Mouse (Mus musculus): ENCODE data around the gene Cdk17.
A peak's percentile ranks its signal among the peaks of the same experiment; 100 is the strongest.

Gene Cdk17

DNA sequence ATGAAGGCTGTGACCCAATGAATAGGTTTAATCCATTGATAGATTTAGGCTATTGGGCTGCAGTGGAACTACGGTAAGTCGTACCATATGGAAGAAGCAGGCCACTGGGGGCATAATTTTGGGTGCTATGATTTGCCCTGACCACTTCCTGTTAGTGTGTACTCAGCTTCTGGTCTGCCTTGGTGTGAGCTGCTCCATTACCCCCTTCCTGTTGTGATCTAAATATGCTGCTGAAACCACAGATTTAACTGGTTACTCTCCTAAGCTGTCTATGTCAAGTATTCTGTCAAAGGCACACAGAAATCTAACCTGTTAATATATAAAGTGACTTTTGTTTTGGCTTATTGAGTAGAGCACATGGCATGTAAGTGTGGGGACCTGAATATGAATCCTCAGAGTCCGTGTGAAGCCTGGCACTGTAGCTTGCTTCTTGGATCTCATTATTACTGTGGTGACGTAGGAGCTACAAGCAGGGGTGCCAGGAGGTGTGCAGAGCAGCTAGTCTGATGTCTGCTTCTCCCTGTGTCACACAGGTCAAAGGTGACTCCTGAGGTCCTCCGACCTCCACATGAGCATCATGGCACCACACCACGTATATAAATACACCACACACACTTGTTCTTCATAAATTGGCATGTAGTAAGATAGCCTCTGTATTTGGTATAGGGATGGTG lies 10.6 kb downstream of the Cdk17 start:
- no peak for DNase-seq

DNA sequence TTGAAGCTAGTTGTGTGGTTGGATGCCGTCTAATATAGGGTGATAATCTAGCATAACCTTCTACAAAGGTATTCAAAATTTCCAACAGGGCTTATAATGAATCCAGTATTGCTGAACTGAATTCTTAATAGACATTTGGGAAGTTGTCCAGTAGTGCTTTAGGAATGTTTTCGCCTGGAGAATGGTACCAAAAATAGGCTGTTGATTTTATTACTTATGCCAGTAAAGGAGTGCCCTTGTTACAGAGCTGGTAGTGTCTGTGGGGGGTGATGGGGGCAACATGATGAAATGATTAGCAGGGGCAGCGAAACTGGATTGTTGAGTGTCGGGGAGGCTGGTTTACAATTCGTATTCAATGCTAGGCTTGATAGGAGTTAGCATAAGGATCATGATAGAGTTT lies 16.8 kb downstream of the Cdk17 start:
- no peak for DNase-seq

DNA sequence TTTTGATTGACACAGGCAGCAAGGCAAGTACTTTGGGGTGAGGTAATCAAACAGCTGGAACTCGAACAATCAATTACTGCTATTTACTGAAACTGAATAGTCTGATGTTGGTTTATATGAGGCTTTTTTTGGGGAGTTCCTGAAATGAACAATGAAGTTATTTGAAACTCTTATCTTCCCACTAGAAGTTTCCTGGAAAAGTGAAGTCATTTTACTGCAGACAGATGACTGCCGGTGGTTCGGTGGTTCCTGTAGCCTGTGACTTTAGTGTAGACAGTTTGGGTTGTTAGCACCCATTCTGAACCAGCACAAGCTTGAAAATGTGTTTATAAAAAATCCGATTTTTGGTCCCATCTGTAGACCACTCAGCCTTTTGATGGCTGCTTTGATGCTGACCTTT lies 17.2 kb downstream of the Cdk17 start:
- no peak for DNase-seq

DNA sequence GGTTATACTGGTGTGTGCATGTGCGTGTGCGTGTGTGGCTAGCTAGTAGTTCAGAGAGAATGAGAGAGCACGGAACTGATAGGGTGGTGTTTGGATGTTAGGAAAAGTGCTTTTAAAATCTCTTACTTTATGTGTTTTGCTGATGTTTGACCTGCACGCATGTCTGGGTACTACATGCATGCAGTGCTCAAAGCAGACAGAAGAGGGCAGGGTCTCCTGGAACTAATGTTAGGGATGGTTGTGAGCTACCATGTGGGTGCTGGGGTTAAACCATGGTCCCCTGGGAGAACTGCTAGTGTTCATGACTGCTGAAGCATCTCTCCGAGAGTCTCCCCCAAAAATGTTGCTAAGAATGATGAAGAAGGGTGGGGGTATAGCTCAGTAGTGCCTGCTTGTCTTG lies 18.0 kb downstream of the Cdk17 start:
- no peak for DNase-seq

DNA sequence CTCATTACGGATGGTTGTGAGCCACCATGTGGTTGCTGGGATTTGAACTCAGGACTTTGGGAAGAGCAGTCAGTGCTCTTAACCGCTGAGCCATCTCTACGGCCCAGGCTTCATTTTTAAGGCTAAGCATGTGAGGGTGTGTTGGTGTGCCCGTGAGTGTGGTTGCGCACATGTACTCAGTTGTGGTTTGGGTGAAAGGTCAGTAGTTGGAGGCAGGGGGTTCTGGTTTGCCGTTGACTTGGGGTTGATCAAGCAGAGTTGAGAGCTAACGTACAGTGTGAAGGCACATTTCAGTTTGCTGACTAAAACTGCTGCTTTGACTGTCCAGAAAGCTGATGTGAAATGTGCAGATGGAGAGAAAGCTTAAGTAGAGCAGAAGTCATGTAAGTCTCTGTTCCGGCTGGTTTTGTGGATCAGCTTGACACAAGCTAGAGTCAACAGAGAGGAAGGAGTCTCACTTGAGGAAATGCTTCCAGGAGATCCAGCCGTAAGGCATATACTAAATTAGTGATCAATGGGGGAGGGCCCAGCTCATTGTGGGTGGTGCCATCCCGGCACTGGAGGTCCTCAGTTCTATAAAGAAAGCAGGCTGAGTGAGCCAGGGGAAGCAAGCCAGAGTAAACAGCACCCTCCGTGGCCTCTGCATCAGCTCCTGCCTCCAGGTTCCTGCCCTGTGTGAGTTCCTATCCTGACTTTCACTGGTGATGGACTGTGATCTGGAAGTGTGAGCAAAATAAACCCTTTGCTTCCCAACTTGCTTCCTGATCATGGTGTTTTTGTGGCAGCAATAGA lies 19.2 kb downstream of the Cdk17 start:
- DNase-seq, result no peak

DNA sequence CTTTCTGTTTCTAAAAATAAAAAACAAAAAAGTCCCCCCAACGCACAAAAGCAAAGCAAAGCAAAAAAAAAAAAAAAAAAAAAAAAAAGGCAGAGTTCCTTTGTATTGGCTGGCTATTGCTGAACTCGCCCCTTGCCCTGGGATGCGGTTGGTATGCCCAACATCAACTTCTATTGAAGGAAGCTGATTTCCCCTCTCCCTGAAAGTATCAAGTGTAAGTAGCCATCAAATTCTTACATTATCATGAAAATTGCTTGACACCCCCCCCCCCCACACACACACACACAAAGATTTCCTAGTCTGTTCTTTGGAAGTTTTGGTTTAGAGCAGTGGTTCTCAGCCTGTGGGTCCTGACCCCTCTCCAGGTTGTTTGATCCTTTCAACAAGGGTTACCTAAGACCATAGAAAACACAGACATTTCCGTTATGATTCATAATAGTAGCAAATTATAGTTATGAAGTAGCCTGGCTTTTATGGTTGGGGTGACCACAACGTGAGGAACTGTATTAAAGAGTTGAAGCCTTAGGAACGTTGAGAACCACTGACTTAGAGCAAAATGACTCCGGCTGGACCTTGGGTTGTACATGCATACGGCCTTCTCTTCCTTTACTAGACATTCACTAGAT lies 23.8 kb downstream of the Cdk17 start:
- no peak for DNase-seq

DNA sequence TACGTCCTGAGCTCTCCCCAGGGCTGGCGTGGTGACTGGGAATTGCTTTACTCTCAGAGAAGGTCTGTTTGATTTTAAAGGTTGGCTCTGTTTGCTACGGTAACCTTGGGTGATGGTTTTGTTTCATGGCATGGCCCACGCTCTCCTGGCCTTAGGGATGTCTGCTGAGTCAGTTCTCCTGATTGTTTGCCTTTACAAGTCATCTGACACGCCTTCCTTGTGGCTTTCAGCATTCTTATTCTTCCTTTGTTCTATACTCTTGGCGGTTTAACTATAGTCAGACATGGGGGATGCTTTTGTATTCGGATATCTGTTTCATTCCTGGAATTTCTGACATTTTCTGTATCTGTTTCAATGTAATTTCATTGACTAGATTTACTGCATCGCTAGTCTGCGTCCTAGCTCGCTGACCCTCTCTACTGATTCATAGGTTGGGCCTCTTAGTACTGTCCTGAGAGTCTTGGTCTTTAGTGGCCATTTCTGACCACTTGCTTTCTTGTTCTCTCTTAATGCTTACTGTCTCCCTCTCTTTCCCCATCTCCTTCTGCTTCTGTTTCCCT lies 27.8 kb downstream of the Cdk17 start:
- no peak for DNase-seq

DNA sequence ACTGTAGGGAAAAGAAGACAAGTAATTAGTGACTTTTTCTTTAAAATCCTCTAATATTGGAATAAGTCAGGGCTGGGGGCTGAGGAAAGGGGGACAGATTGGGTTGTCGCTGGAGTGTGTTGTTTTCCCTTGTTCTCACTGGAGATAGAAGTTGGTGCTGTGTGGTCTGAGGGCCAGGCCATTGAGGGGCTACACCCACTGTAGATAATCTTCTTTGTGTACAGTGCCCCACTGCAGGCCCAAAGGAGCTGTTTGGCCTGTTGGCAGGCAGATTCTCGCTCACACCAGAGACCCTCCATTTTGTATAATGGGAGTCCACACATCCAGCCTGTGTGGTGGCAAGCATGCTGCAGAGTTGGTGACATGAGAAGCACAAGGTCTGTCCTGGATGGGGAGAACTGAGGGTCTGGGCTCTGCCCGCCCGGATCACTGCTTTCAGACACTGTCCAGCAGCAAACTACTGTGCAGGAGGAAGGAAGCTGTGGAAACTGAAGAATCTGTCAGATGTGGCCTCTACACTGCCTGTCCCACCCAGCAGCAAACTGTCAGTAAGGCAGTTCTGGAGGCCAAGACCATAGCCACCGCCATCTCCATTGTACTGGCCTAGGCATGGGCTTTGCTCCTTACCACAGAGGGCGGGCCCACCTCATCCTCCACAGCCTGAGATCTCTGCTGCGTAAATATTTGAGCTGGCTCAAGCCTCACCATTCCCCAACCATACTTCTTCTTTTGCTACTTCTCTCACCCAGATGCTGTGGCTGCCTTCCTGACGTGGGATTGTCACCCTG lies 30.0 kb downstream of the Cdk17 start:
- DNase-seq, result no peak

DNA sequence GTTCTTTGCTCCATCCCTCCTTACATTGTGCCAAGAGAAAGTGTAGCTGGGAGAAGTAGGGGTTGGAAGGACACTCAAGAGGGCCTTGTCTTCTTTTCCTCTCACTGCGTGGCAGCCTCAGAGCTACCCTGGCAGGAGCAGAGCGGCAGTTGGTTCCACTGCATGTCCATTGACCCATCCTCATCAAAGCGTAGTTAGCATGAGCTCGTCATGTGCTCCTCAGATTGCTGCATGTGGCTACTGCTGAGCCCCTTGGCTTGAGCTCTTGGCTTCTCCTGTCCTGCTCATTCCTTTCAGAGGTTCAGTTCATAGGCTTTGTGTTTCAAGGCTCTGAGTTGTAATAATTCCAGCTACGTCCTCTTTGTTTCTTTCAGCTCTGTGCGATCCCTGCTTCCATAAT lies 36.4 kb downstream of the Cdk17 start:
- no peak for DNase-seq

DNA sequence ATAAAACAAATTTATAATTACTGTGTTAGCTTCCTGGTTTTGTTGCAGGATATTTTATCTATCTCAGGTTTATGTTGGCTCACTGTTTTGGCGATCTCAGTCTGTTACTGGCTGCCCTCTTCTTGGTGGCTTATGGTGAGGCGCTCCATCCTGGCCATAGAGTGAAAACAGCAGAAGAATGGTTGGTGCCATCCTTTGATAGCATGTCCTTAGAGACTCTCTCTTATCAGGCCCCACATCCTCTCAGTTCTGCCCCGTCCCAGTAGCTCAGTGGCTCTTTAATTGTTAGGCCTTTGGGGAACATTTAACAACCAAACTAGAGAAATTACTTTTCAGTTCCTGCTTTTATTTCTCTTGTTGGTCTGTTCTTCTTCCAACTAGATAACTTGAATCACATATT lies 38.3 kb downstream of the Cdk17 start:
- no peak for DNase-seq

DNA sequence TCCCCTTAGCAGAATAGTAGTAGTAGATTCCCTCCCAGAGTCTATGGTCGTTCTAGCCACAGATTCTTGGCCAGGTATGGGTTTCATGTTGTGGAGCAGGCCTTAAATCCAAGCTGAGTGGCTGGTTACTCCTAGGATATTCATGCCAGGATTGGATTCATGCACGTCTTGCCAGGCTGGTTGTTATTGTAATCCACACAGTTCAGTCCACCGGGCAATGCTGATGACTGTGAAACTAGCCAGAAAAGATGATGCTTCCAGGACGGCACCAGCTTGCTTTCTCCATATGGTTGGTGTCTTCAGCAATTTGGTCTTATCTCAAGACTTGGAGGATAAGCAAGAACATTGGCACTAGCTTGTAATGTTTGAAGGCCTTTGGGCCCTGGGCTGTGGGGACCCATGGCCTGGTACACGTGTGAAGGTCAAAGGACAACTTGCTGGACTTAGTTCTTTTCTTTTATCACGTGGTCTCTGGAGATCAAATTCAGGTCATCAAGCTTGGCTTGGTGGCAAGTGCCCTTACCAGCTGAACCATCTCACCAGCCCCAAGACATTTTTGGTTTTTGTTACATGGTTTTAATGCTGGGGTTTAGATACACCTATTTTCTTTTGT lies 41.3 kb downstream of the Cdk17 start:
- DNase-seq, result peak; percentile 60

DNA sequence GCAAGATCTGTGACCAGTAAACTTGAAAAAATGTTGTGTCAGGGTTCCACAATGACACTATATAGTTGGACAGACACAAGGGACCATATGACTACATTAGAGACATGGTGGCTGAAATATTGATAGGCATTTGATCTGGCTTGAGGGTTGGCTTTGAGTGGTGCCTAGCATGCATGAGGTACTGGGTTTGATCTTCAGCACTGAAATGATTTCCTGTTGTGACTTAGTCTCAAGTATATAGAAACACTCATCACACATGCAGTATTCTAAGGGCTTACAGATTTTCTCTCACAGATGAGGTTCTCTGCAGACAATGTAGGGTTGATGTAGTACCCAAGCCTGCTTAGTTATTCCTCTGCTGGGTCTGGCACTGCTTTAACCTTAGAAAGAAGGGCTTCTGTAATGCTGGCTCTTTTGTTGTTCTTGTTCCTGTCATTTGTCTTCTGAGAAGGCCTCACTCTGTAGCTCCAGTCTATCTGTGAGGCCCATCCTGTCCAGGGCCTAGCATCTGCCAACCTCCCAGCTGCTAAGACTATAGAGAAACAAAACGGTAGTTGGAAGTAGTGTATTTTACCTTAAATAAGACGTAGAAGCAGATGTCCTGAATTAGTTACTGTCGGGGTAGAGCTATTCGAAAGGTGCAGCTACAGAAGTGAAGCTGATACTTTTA lies 44.7 kb downstream of the Cdk17 start:
- no peak for DNase-seq

DNA sequence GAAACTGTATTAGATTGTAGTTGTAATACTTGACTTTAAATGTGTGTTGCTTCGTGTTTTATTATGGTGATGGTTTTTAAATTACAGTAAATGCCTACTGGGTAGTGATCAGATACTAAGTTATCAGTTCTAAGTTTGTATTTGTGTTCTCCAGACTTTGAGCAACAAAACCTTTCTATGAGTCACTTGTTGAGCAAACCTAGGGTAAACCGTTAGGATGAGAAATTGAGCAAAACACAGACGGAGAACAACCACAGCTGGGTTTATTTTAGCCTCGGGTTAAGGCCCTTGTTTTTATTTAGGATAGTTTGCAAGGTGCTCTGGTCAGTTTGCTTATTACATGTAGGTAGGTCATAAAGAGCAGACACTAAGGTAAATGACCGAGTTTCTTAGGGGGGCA lies 46.5 kb downstream of the Cdk17 start:
- DNase-seq, result no peak

DNA sequence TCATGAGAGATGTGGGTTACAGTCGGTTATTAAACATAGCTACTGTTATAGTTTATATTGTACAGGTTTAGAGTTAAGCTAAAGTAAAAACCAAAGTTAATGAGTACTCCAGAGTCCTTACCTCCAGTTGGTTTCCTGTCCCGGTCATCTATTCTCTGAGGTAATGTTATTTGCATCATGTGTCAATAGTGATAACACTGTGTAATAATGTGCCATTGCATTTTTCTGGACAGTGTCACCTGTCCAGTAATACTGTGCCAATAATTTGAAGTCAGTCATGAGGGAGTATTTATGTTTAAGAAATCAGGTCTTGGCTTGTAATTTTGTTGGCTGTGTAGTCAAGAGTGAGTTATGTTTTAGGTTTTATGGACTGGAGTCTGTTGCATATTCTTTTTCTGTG lies 52.0 kb downstream of the Cdk17 start:
- no peak for DNase-seq

DNA sequence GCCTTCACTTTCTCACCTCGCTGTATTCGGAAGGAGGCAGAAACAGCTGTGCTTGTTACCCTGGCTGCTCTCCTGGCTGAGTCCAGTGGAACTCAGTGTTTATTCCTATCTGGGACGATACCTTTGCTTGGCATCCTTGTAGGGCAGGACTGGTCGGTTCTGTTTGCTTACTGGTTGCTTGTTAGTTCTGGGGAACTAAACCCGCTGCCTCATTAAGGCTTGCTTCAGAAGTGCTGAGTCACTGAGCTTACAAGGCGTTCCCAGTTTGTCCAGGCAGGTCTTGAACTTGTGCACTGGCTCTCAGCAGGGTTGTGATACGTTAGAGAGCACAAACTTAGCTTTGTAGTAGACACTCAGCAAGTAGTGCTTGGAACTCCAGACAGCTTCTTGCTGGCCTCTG lies 52.7 kb downstream of the Cdk17 start:
- DNase-seq, result no peak

DNA sequence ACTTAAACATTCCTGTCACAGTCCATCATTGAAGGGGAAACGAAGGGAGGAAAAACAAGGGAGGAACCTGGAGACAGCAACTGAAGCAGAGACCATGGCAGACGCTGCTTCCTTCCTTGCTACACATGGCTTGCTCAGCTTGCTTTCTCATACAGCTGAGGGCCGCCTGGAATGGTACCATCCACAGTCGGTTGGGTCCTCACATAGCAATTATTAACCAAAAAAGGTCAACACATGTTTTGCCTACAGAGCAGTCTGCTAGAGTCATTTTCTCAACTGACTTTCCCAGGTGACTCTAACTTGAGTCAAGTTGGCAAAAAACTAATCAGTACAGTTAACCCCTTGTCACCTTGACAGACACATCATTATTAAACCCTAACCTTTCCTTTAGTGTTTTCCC lies 53.6 kb downstream of the Cdk17 start:
- peak; percentile 69 for DNase-seq

DNA sequence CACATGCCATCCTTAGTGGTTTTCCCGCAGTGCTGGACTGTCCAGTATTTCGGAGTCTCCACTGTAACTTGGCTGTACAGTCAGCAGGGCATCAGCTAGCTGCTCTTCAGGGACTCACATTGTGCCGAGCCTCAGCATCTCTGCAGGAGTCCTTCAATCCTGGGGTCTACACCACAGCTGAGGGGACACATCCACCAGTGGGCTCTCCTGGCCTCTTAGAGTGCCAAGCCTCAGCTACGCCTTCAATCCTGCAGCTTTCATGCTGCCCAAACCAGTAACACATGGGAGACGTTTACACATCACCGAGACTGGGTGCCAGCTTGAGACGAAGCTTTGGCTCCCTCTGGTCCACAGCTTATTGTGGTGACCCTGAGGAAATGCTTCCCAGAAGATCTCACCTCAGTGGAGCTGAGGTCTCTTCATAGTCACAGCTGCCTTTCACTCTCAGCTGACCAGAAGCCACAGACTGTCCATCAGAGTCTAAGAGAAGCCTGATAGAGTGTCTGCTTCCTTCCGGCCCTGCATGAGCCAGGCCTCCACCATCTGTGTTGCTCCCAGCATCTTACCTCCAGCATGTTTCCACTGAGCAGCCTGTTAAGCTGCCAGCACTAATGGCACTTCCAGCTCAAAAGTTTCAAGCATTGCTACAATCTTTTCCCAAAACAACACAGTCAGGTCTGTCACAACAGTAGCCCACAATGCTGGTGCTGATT lies 54.5 kb downstream of the Cdk17 start:
- DNase-seq, result no peak

DNA sequence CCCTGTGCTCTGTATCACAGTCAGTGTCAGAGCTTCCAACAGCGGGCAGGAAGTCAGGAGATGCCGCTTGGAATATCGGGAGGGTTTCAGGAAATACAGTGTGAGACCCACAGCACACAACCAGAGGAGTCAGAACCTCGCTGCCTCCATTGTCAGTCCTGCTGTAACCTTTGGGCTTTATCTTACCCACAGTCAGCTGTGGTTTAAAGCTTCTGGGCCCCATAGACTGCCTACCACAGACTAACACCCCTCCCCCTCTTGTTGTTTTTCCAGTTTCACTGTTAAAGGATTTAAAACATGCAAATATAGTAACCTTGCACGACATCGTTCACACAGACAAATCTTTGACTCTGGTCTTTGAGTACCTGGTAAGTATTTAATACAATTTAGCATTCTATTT lies 65.1 kb downstream of the Cdk17 start:
- no peak for DNase-seq

DNA sequence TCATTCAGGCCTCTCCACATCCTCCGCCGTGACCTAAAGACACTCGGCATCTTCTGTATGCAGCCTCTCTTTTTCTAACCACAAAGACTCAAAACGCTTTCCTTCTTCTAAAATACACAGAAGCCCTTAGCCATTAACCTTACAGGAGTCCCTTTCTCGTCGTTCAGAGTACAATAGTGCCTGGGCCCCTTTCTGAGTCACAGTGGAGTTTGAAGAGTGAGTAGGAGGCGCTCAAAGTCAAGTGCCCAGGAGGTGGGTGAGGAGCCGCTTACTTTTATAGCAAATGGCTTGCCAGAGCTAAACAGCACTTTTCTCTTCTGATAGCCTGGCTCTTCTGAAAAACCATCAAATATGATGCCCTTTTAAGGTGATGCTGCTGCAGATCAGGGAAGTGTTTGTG lies 67.2 kb downstream of the Cdk17 start:
- no peak for DNase-seq

DNA sequence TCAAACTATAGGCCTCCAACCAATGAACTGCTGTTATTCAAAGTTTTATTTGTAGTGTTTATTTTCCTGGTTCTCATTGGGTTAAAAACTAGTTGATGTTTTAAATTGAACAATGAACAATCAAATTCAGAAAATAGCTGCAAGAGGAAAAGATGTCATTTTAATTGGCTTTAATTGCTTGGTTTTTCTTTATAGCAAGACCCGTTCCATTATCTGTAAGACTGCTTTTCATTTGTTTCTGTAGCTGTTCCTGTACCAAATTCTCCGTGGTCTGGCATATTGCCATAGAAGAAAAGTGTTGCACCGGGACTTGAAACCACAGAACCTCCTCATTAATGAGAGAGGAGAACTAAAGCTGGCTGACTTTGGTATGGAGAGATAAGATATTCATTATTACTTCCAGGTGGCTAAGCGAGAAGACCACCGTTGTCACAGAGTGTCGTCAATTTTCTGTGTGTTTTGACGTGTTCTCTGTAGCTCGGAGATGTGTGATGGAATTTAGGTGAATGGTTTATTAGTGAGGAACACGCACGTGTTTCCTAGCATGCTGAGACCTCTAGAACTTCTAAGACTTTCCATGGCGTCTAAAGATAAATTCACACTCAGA lies 67.8 kb downstream of the Cdk17 start:
- DNase-seq, result no peak

DNA sequence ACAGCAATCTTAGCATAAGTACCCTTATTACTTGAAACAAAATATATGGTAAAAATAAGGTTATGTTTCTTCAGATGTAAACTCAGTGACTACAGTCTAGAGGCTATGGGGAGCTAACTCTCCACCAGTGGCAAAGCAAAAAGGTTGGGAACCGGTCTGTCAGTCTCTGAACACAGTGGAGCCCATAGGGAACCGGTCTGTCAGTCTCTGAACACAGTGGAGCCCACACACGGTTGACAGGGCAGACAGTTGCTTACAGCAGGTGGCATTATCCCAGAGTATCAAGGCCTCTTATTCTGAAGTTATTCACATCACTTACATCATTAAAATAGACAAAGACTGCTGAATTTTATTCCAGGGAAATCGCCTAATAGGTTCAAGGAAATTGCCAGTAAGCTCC lies 70.8 kb downstream of the Cdk17 start:
- DNase-seq, result no peak

Measured in kidney, adult 9 months (tissue).